Mouse (Mus musculus) spleen, adult 2 months (tissue): ENCODE data around the gene Msantd2.

Experiments used
- CTCF ChIP-seq: fragments of 200-500 bp; IDR thresholded peaks from 2 replicates; pipeline ENCODE4 v1.5.1; 2011; ENCODE audit warnings: mild to moderate bottlenecking, inconsistent platforms; ENCODE audit not compliant: insufficient read depth, insufficient read length, insufficient replicate concordance; ENCODE audit errors: extremely low read depth
- POLR2A ChIP-seq: fragments of 200-500 bp; IDR thresholded peaks from 2 replicates; pipeline ENCODE4 v1.6.1; 2011; ENCODE audit warnings: low read depth, low read length, inconsistent platforms

DNA sequence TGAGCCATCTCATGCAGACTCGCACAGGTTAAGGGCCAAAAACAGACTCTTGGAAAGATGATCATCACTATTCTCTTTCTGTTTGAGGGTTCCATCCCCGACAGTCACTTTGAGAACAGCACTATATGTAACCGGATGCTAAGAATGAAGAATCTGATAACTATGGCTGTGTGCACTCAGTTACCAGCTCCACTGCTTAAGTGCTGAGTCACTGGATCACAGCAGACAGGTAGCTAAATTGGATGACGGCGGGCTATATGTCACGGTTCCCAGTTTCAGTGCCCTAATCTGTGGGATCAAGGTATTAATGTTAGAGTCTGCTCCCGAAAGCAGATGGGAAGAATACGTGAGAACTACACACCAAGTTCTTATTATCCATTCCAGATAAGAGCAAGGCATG lies 33.3 kb upstream of the Msantd2 start:
- TF ChIP-seq CTCF (no peak), POLR2A (no peak)
